Mouse (Mus musculus) cerebellum, adult 11-12 months (tissue): ENCODE results near the gene Mrpl32.

Experiments used
- DNase-seq: peaks from one replicate; pipeline ENCODE4 v3.0.0; 2022

Mrpl32 gene

DNA sequence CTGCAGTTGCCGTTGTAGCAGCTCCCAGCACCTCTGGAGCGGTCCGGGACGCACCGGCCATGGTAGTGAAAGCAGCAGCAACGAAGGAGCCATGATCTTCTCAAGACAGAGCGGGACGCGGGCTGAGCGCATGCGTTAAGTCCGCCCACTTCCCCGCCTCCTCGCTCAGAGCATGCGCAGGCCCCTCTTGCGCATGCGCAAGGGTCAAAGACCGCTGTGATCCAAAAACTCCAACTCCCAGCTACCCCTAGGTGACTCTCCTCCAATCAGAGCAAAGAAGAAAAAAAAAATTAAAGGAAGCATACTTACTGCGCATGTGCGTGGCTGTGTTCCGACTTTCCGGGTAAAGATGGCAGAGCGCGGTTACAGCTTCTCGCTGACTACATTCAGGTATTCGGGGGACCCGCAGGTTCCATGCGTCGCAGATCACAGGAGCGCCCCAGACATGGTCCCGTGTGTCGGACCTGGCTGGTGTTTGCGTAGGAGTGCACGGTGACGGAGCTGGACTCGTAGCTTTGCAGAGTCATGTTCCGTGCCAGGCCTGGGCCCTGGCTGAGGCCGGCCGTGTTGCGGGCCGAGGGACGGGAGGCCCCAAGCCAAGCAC, at the start of gene Mrpl32, which contains the start of gene Psma2:
Gene Mrpl32 (minus strand): TSS at position 240 of the 604 bp plus-strand sequence.
Gene Psma2 (plus strand): TSS at position 315 of the 604 bp plus-strand sequence.
- DNase-seq, result peak; percentile 99

DNA sequence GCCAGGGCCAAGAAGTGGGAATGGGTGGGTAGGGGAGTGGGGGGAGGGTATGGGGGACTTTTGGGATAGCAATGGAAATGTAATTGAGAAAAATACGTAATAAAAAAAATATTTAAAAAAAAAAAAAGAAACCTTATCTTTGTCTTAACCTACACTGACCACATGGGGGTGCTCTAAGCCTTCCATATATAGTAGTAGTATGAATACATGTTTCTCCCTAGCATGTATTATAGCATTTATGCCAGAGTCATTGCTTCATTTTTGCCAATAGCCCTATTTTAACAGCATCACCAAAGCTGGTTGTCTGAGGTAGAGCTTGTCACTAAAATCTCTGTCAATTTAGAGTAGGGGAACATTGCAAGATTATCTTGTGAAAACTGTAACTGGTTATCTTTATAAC, 36.3 kb upstream of the Mrpl32 start:
- no peak for DNase-seq

- no peak for DNase-seq
These were observed 27.0 kb upstream of the Mrpl32 start for GRCm38 (mm10) chr13:14639998-14640397.

- DNase-seq, result peak; percentile 95
These were observed 17.0 kb upstream of the Mrpl32 start, which contains the start of gene AW209491 for GRCm38 (mm10) chr13:14629726-14630641. AW209491 (plus strand) TSS chr13:14630154.

DNA sequence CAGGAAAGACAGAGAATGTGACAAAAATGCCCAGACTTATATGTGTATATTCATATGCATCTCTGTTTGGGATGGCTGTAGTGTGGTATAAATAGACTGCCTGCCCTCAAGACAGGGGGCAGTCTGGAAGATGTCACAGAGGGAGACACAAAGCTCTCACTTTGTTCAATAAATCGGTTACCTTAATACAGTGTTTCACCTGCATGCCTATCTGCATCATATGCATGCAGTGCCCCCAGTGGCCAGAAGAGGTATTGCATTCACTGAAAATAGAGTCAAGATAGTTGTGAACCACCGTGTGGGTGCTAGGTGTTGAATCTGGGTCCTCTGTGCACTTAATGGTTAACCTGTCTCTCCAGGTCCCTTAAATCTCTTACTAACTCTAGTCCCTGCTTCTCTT, 5.8 kb upstream of the Mrpl32 start:
- DNase-seq, result peak; percentile 44

DNA sequence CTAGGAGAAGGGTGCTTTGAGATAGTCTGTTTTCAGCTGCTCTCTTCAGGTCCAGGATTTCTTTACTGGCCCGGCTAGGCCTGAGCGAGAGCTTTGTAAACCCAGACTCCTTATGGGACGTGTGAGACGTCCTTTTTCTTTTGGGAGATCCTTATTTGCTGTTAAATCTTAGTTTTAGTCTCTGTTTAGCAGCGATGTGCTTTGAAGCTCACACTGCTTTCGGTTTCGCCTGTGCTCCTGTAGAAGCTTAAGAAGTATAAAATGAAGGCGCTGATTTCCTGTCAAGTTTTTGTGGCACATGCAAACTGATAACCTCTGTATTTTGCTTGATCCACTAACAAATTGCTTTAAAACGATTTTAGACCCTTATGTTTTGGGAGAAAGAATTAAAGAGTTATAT, 588 bp upstream of the Mrpl32 start:
- no peak for DNase-seq

GRCm38 (mm10) chr13:14612463-14612862, 502 bp downstream of the Mrpl32 start:
- DNase-seq, result no peak

GRCm38 (mm10) chr13:14607616-14608015, 5.3 kb downstream of the Mrpl32 start:
- no peak for DNase-seq

DNA sequence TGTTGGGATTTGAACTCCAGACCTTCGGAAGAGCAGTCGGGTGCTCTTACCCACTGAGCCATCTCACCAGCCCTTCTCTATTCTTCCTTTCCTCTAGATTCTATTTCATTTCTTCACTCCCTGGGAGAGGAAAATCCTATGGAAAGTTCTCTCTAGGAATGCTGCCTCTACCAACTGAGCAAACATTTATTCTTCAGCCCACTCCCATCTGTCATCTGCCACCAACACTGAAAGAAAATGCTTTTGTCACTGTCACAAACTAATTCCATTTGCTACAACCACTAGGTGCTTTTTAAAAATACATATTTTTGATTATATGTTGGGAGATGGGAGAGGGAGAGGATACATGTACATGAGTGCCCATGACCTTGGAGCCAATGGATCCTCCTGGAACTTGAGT, 10.2 kb downstream of the Mrpl32 start:
- no peak for DNase-seq

GRCm38 (mm10) chr13:14580392-14580791, 32.6 kb downstream of the Mrpl32 start:
- DNase-seq, result no peak

DNA sequence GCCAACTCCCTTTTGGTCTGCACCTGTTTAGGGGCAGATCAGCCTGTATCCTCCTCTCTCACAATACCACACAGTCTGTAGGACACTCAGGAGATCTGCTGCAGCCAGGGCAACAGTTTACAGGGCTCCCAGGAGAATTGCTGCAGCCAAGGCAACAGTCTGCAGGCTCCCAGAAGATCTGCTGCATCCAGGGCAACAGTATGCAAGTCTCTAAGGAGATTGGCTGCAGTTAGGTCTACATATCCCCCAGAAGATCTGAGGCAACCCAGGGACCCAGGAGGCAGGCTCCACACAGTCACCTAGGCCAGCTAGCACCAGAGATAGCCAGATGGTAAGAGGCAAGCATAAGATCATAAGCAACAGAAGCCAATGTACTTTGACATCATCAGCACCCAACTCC, 38.8 kb downstream of the Mrpl32 start:
- DNase-seq, result no peak

DNA sequence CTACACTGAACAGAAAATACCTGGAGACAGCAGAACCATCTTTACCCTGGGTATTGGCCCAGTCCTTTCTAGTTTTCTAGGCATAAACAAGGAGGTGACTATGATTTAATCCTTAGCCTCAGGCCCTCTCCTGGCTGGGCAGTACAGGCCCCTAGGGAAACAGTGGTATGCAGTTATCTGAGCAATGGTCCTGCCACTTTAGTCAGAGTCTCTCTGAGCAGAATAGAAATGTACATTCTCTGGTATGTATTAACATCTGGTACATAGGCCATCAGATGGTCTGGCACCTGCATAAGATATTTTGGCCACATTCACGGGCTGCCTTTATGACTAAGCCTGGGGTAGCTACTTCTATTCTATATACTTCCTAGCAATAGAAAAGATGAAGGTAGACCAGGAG, 51.6 kb downstream of the Mrpl32 start:
- DNase-seq, result no peak
